Mouse (Mus musculus) liver, postnatal 0 days (tissue): ENCODE results near the gene Nepro.

Source experiments
- CTCF ChIP-seq: sonication (generic); IDR thresholded peaks from 2 replicates; pipeline ENCODE4 v1.5.1; 2016; ENCODE audit warnings: antibody characterized with exemption, low read depth
- EP300 ChIP-seq: IDR thresholded peaks from 2 replicates; pipeline ENCODE4 v1.6.1; 2016; ENCODE audit warnings: antibody characterized with exemption, low read depth, mild to moderate bottlenecking

DNA sequence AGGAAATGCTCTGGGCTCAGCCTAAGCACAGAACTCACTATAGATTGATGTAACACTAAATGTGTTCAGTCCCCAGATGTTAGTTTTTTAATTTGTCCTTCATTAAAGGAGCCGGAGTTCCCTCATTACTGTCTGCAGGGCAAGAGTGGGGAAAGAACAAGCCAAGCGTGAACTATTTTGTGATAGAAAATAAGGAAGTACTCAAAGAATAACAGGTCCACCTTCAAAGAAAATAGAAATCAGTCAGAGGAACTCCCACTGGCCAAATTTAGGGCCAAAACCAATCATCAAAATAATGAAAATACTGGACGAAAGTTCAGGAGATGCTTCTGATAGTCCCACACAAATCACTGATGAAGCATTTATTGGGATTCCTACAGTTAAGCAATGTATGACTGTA, 22.9 kb upstream of the Nepro start:
- no peak for TF ChIP-seq CTCF
- no peak for TF ChIP-seq EP300
